ENCODE assay signal across 8 mouse cellular contexts in genomic region chr5:136966331-136966730, GRCm38 (mm10). TPM values are rescaled to one million over a fixed set of nuclear protein-coding genes. Genes with fewer than 3 reads are reported as not detected.
DNase-seq lines count a peak whose midpoint lies in the region; ATAC-seq and TF ChIP-seq lines count a peak whose summit lies in the region.

Gene Cldn15 (plus strand): TSS chr5:136966616.

- H3K4me2 ChIP-seq in stomach, embryonic 16.5 days (ENCODE audit: low read depth, low read length), result peak within 1 kb of the TSS; percentile 11; the same call in 1 of the 2 replicates

- TF ChIP-seq CTCF in E14TG2a.4 (conservative IDR thresholded peaks at IDR 0.05; ENCODE audit: low read length), result no peak

- 30% methylated on average over 6 of the region's 6 CpGs for WGBS in stomach, embryonic 16.5 days

- peak; percentile 64 for DNase-seq in adrenal gland, adult 2 months
- peak; percentile 43 to 48 for DNase-seq in heart, postnatal 14 days
- peak; percentile 21 for DNase-seq in liver
- DNase-seq in left cerebral cortex, adult 9 months (ENCODE audit: low spot score in 2 of 2), result no peak
- no peak for DNase-seq in left cerebral cortex, adult 8-10 months (ENCODE audit: low spot score in 2 of 2)
- DNase-seq in gastrocnemius, postnatal 10 days, result no peak

- no peaks in the 10 kb centered on the region for H3K27me3 ChIP-seq in E14TG2a.4 (ENCODE audit: insufficient read depth, low read length)
- H3K27me3 ChIP-seq in stomach, embryonic 16.5 days (ENCODE audit: control insufficient read depth, insufficient read depth, low read length), result no peaks in the 10 kb centered on the region

- H3K36me3 ChIP-seq in E14TG2a.4 (ENCODE audit: insufficient read depth, low read length), result peaks cover 55% of the 10 kb centered on the region
- no peaks in the 10 kb centered on the region for H3K36me3 ChIP-seq in stomach, embryonic 16.5 days (ENCODE audit: control insufficient read depth, insufficient read depth, low read length)

- ATAC-seq in stomach, embryonic 16.5 days (ENCODE audit: insufficient read depth, low FRiP score), result no peak

- no peaks in the 10 kb centered on the region for H3K9me3 ChIP-seq in E14TG2a.4 (ENCODE audit: low read length)
- no peaks in the 10 kb centered on the region for H3K9me3 ChIP-seq in stomach, embryonic 16.5 days (replicated peaks; ENCODE audit: control insufficient read depth, low read length)

- H3K27ac ChIP-seq in stomach, embryonic 16.5 days (ENCODE audit: low read length), result peak within 1 kb of the TSS; percentile 89

- intact Hi-C loops in heart, postnatal 14 days (cut with DNase I), result loop anchor here (10.0 kb wide), 1 partner anchor 818 kb away; the partner anchor contains the start of genes Mepce and Zcwpw1

- H3K9ac ChIP-seq in stomach, embryonic 16.5 days (ENCODE audit: low read length), result 0 out of 2 replicates have a peak within 1 kb of the TSS, but pooled peaks have one; percentile 36

- H3K4me1 ChIP-seq in E14TG2a.4 (replicated peaks; ENCODE audit: low read depth, low read length), result peaks cover 67% of the 10 kb centered on the region
- peaks cover 30% of the 10 kb centered on the region for H3K4me1 ChIP-seq in stomach, embryonic 16.5 days (ENCODE audit: control insufficient read depth, insufficient read depth, low read length)

- H3K4me3 ChIP-seq in E14TG2a.4 (replicated peaks; ENCODE audit: low read length), result peak within 1 kb of the TSS; percentile 59
- H3K4me3 ChIP-seq in stomach, embryonic 16.5 days (replicated peaks; ENCODE audit: low read length), result no peak within 1 kb of the TSS

RNA-seq across cellular contexts. Expression of gene Cldn15, which starts in this region (rescaled TPM):
- total RNA-seq in adrenal gland, adult 2 months (2021), result 10 to 100 TPM; 11.2 to 18.8 TPM
- 19.7 and 20.2 TPM in 2 replicates for polyA plus RNA-seq in adrenal gland, adult 2 months (2012; rRNA removed)
- total RNA-seq in heart, postnatal 14 days (2021), result 10 to 100 TPM in 1 of 2 experiments, 1 to 10 TPM in 1; 8.9 to 11.2 TPM
- polyA plus RNA-seq in stomach, embryonic 16.5 days (2015; fragmentation: Nextera tagmentation; extraction: Ambion mirVana), result 10.2 and 11.5 TPM in 2 replicates
- total RNA-seq in left cerebral cortex, adult 8-10 months (2022), result under 1 TPM in 2 of 4 experiments, not detected in 2; 0.23 to 0.25 TPM
- total RNA-seq in gastrocnemius, postnatal 10 days (2021), result 1 to 10 TPM; 2.5 to 2.6 TPM

Comparison
In these comparisons a context has a peak if more than half of its experiments do, and no peak if none do; other contexts are left out.
1. DNase-seq: peak in adrenal gland, adult 2 months (single experiment), heart, postnatal 14 days (2 of 2) and liver (single experiment); none in left cerebral cortex, adult 9 months (0 of 2), left cerebral cortex, adult 8-10 months (0 of 2) and gastrocnemius, postnatal 10 days (single experiment).